Mouse (Mus musculus): Measurements from ENCODE around the gene Cacna2d4. TPM values are rescaled to one million over a fixed set of nuclear protein-coding genes. Genes with fewer than 3 reads are reported as not detected.
A peak's percentile ranks its signal among the peaks of the same experiment; 100 is the strongest.

The Cacna2d4 gene
- total RNA-seq, 1 experiment = 0.04 TPM

DNA sequence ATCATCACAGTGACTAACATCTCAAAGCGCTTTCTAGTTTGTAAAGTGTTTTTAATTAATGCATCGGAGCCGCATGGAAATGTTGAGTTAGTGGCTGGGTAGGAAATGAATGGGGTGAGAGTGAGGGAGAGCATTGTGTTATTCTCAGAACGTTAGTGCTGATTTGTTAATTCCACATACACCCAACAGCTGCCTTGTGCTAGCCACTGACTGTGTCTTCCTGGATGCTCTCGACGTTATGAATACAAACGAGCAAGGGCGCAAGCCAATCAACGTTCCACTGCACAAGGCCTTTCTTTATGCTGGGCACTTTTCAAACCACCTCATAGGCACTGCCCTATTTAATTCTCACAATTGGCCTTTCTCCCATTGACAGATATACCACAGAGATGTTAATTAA lies 82.4 kb downstream of the Cacna2d4 start:
- Histone ChIP-seq H3K4me3 (ENCODE audit: insufficient read depth in 1 of 2, low read depth in 1 of 2, low read length in 2 of 2, poor library complexity in 1 of 2, severe bottlenecking in 1 of 2) (no peak overlapping the region), H3K4me1 (ENCODE audit: control insufficient read depth in 2 of 2, insufficient read depth in 2 of 2, low read length in 2 of 2, poor library complexity in 1 of 2) (peaks cover 2 to 4% of the 10 kb centered on the region in 2 experiments; a peak in 1 of 4 replicates), H3K27ac (ENCODE audit: insufficient read depth, low read depth, low read length, poor library complexity, severe bottlenecking) (no peak overlapping the region), H3K9me3 (ENCODE audit: control insufficient read depth, insufficient read depth, low read depth, low read length) (no peaks in the 10 kb centered on the region), H3K9ac (ENCODE audit: insufficient read depth, low read depth, low read length, poor library complexity, severe bottlenecking) (no peak overlapping the region), H3K36me3 (ENCODE audit: control insufficient read depth, insufficient read depth, low read length, poor library complexity, severe bottlenecking) (no peaks in the 10 kb centered on the region)
- in situ Hi-C loops (cut with MboI; ENCODE audit: low sequenced_read_pairs in 2 of 2, unreplicated experiment in 2 of 2) = no loop called here
- TF ChIP-seq ZC3H11A (IDR thresholded peaks at IDR 0.05; ENCODE audit: borderline replicate concordance, low read depth, low read length) (no peak), HCFC1 (IDR thresholded peaks at IDR 0.05; ENCODE audit: borderline replicate concordance, insufficient read depth, low read length) (no peak), MAFK (IDR thresholded peaks at IDR 0.05; ENCODE audit: insufficient read depth, low read depth, low read length) (no peak), CHD2 (IDR thresholded peaks at IDR 0.05; ENCODE audit: low read depth, low read length) (no peak), ZNF384 (IDR thresholded peaks at IDR 0.05; ENCODE audit: low read depth, low read length) (no peak)
- no peak for DNase-seq (ENCODE audit: low read depth, low spot score)

DNA sequence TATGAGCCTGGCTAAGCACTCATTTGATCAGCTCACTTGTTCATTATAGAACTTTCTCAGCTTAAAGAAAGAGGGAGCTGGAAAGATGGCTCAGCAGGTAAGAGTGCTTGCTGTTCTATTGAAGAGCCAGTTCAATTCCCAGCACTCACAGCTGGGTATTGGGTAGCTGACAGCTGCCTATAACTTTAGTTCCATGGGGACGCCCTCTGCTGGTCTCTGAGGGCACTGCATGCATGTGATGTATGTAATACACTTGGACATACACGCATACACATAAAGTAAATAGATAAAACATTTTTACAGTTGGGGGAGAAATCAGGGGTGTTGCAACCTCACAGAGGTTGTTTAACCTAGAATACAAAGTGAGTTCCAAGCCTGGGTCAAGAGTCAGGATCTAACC lies 83.0 kb downstream of the Cacna2d4 start:
- TF ChIP-seq ZC3H11A (IDR thresholded peaks at IDR 0.05; ENCODE audit: borderline replicate concordance, low read depth, low read length) = 0 out of 2 replicates have a peak, but pooled peaks have one; percentile 4
- TF ChIP-seq ZNF384 (IDR thresholded peaks at IDR 0.05; ENCODE audit: low read depth, low read length) = no peak
- TF ChIP-seq CHD2 (IDR thresholded peaks at IDR 0.05; ENCODE audit: low read depth, low read length) = no peak
- no peak overlapping the region for H3K9ac ChIP-seq (ENCODE audit: insufficient read depth, low read depth, low read length, poor library complexity, severe bottlenecking)
- peak; percentile 47 for DNase-seq (ENCODE audit: low read depth, low spot score)
- H3K4me3 ChIP-seq (ENCODE audit: insufficient read depth in 1 of 2, low read depth in 1 of 2, low read length in 2 of 2, poor library complexity in 1 of 2, severe bottlenecking in 1 of 2) = no peak overlapping the region
- no peaks in the 10 kb centered on the region for H3K9me3 ChIP-seq (ENCODE audit: control insufficient read depth, insufficient read depth, low read depth, low read length)
- peaks cover 3 to 10% of the 10 kb centered on the region in 2 experiments; a peak in 2 of 4 replicates for H3K4me1 ChIP-seq (ENCODE audit: control insufficient read depth in 2 of 2, insufficient read depth in 2 of 2, low read length in 2 of 2, poor library complexity in 1 of 2)
- no peak overlapping the region for H3K27ac ChIP-seq (ENCODE audit: insufficient read depth, low read depth, low read length, poor library complexity, severe bottlenecking)
- no peaks in the 10 kb centered on the region for H3K36me3 ChIP-seq (ENCODE audit: control insufficient read depth, insufficient read depth, low read length, poor library complexity, severe bottlenecking)
- in situ Hi-C loops (cut with MboI; ENCODE audit: low sequenced_read_pairs in 2 of 2, unreplicated experiment in 2 of 2) = no loop called here

DNA sequence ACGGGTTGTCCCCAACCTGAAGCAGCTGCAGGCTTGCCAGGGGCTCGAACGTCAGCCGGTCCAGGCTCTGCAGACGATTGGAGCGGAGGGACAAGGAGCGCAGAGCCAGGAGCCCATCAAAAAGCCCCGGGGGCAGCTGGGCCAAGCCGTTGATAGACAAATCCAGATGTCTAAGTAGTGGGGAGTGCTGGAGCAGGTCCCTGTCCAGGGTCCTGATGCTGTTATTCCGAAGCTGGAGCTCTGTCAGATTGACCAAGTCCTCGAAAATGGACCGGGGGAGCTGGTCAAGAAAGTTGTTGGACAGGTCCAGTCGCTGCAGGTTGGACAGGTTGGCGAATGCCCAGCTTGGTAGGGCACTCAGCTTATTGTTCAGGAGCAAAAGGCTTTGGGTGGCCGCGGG lies 84.2 kb downstream of the Cacna2d4 start:
- Histone ChIP-seq H3K9ac (ENCODE audit: insufficient read depth, low read depth, low read length, poor library complexity, severe bottlenecking) (no peak overlapping the region), H3K4me1 (ENCODE audit: control insufficient read depth in 2 of 2, insufficient read depth in 2 of 2, low read length in 2 of 2, poor library complexity in 1 of 2) (peaks cover 5 to 18% of the 10 kb centered on the region in 2 experiments; a peak in 3 of 4 replicates), H3K27ac (ENCODE audit: insufficient read depth, low read depth, low read length, poor library complexity, severe bottlenecking) (no peak overlapping the region), H3K36me3 (ENCODE audit: control insufficient read depth, insufficient read depth, low read length, poor library complexity, severe bottlenecking) (no peaks in the 10 kb centered on the region), H3K4me3 (ENCODE audit: insufficient read depth in 1 of 2, low read depth in 1 of 2, low read length in 2 of 2, poor library complexity in 1 of 2, severe bottlenecking in 1 of 2) (no peak overlapping the region), H3K9me3 (ENCODE audit: control insufficient read depth, insufficient read depth, low read depth, low read length) (no peaks in the 10 kb centered on the region)
- in situ Hi-C loops (cut with MboI; ENCODE audit: low sequenced_read_pairs in 2 of 2, unreplicated experiment in 2 of 2) = no loop called here
- TF ChIP-seq ZNF384 (IDR thresholded peaks at IDR 0.05; ENCODE audit: low read depth, low read length) (no peak), MAFK (IDR thresholded peaks at IDR 0.05; ENCODE audit: insufficient read depth, low read depth, low read length) (no peak), ZC3H11A (IDR thresholded peaks at IDR 0.05; ENCODE audit: borderline replicate concordance, low read depth, low read length) (no peak), HCFC1 (IDR thresholded peaks at IDR 0.05; ENCODE audit: borderline replicate concordance, insufficient read depth, low read length) (no peak), CHD2 (IDR thresholded peaks at IDR 0.05; ENCODE audit: low read depth, low read length) (no peak)
- DNase-seq (ENCODE audit: low read depth, low spot score) = peak; percentile 59

DNA sequence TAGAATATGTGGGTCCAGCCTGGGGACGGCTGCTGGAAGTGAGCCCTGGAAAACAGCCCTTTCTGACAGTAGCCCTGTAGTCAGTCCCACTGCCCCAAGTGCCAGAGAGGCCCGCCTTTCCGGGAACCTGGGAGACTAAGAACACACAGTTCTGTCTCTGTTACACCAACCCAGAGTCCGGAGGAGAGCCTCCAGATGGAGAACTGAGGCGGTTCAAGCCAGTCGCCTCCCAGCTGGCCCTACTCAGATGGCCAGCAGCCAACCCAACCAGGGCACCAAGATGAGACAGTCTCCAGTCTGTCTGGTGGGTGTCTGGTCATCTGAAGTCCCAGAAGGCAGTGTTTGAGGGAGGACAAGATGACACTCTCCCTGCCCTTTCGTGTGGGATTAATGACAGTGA lies 85.4 kb downstream of the Cacna2d4 start:
- in situ Hi-C loops (cut with MboI; ENCODE audit: low sequenced_read_pairs in 2 of 2, unreplicated experiment in 2 of 2) = no loop called here
- Histone ChIP-seq H3K9ac (ENCODE audit: insufficient read depth, low read depth, low read length, poor library complexity, severe bottlenecking) (no peak overlapping the region), H3K36me3 (ENCODE audit: control insufficient read depth, insufficient read depth, low read length, poor library complexity, severe bottlenecking) (no peaks in the 10 kb centered on the region), H3K4me3 (ENCODE audit: insufficient read depth in 1 of 2, low read depth in 1 of 2, low read length in 2 of 2, poor library complexity in 1 of 2, severe bottlenecking in 1 of 2) (no peak overlapping the region), H3K4me1 (ENCODE audit: control insufficient read depth in 2 of 2, insufficient read depth in 2 of 2, low read length in 2 of 2, poor library complexity in 1 of 2) (peaks cover 7 to 30% of the 10 kb centered on the region in 2 experiments), H3K27ac (ENCODE audit: insufficient read depth, low read depth, low read length, poor library complexity, severe bottlenecking) (no peak overlapping the region), H3K9me3 (ENCODE audit: control insufficient read depth, insufficient read depth, low read depth, low read length) (no peaks in the 10 kb centered on the region)
- no peak for DNase-seq (ENCODE audit: low read depth, low spot score)
- TF ChIP-seq HCFC1 (IDR thresholded peaks at IDR 0.05; ENCODE audit: borderline replicate concordance, insufficient read depth, low read length) = no peak
- no peak for TF ChIP-seq CHD2 (IDR thresholded peaks at IDR 0.05; ENCODE audit: low read depth, low read length)
- TF ChIP-seq ZC3H11A (IDR thresholded peaks at IDR 0.05; ENCODE audit: borderline replicate concordance, low read depth, low read length) = no peak
- TF ChIP-seq MAFK (IDR thresholded peaks at IDR 0.05; ENCODE audit: insufficient read depth, low read depth, low read length) = no peak
- TF ChIP-seq ZNF384 (IDR thresholded peaks at IDR 0.05; ENCODE audit: low read depth, low read length) = no peak

DNA sequence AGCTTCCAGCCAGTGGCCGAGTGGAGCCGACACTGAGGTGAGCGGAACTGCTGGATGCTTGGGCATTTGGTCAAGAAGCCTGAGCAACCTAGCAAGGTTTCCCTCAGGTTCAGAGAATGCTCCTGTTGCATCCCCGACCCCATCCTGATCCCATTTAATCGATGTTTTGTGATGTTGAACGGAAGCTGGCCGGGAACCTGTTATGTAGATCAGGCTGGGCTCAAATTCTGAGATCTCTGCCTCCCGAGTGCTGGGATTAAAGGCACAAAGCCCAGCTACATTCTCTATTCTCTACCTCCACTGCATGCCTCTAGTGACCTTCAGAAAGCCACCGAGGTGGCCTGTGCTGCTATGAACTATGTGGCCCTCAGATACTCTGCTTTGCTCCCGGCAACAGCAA lies 88.5 kb downstream of the Cacna2d4 start:
- Histone ChIP-seq H3K9me3 (ENCODE audit: control insufficient read depth, insufficient read depth, low read depth, low read length) (no peaks in the 10 kb centered on the region), H3K9ac (ENCODE audit: insufficient read depth, low read depth, low read length, poor library complexity, severe bottlenecking) (no peak overlapping the region), H3K27ac (ENCODE audit: insufficient read depth, low read depth, low read length, poor library complexity, severe bottlenecking) (no peak overlapping the region), H3K4me1 (ENCODE audit: control insufficient read depth in 2 of 2, insufficient read depth in 2 of 2, low read length in 2 of 2, poor library complexity in 1 of 2) (peaks cover 7 to 51% of the 10 kb centered on the region in 2 experiments), H3K36me3 (ENCODE audit: control insufficient read depth, insufficient read depth, low read length, poor library complexity, severe bottlenecking) (no peaks in the 10 kb centered on the region), H3K4me3 (ENCODE audit: insufficient read depth in 1 of 2, low read depth in 1 of 2, low read length in 2 of 2, poor library complexity in 1 of 2, severe bottlenecking in 1 of 2) (no peak overlapping the region)
- peak; percentile 65 for DNase-seq (ENCODE audit: low read depth, low spot score)
- in situ Hi-C loops (cut with MboI; ENCODE audit: low sequenced_read_pairs in 2 of 2, unreplicated experiment in 2 of 2) = no loop called here
- TF ChIP-seq ZNF384 (IDR thresholded peaks at IDR 0.05; ENCODE audit: low read depth, low read length) (no peak), HCFC1 (IDR thresholded peaks at IDR 0.05; ENCODE audit: borderline replicate concordance, insufficient read depth, low read length) (no peak), CHD2 (IDR thresholded peaks at IDR 0.05; ENCODE audit: low read depth, low read length) (no peak), MAFK (IDR thresholded peaks at IDR 0.05; ENCODE audit: insufficient read depth, low read depth, low read length) (no peak)

Data from ES-E14 (cell line).